Mouse (Mus musculus) forebrain, postnatal 0 days (tissue): ENCODE measurements around the gene Tor1a. TPM values are rescaled to one million over a fixed set of nuclear protein-coding genes. Genes with fewer than 3 reads are reported as not detected.

ENCODE experiments used
- ATAC-seq: fragments of 200-750 bp; cut with Nextera tagmentation; 2 replicates; pipeline ENCODE4 v1.8.0; 2017; ENCODE audit warnings: mild to moderate bottlenecking, moderate library complexity
- DNase-seq: peaks from one replicate; pipeline ENCODE4 v3.0.0-alpha.2; 2015
- H3K27ac ChIP-seq: fragments of 300-500 bp; sonication (generic); 2 replicates; pipeline ENCODE4 v1.5.1; 2014; ENCODE audit warnings: low read depth, mild to moderate bottlenecking, antibody characterized with exemption, low read length, moderate library complexity, mixed read lengths
- H3K27me3 ChIP-seq: fragments of 300-500 bp; sonication (generic); 2 replicates; pipeline ENCODE4 v1.6.1; 2014; ENCODE audit warnings: mild to moderate bottlenecking, low read length, mixed read lengths; ENCODE audit not compliant: insufficient read depth
- H3K36me3 ChIP-seq: fragments of 300-500 bp; sonication (generic); 2 replicates; pipeline ENCODE4 v1.6.1; 2014; ENCODE audit warnings: mild to moderate bottlenecking, moderate library complexity; ENCODE audit not compliant: insufficient read depth
- H3K4me1 ChIP-seq: fragments of 300-500 bp; sonication (generic); 2 replicates; pipeline ENCODE4 v1.6.1; 2014; ENCODE audit warnings: antibody characterized with exemption; ENCODE audit not compliant: insufficient read depth
- H3K4me2 ChIP-seq: fragments of 300-500 bp; sonication (generic); 2 replicates; pipeline ENCODE4 v1.6.1; 2014; ENCODE audit warnings: low read depth, mild to moderate bottlenecking, moderate library complexity
- H3K4me3 ChIP-seq: fragments of 300-500 bp; sonication (generic); 2 replicates; pipeline ENCODE4 v1.5.1; 2014; ENCODE audit warnings: low read depth, low read length, mixed read lengths
- H3K9ac ChIP-seq: fragments of 300-500 bp; sonication (generic); 2 replicates; pipeline ENCODE4 v1.6.1; 2014; ENCODE audit warnings: mild to moderate bottlenecking
- H3K9me3 ChIP-seq: fragments of 300-500 bp; sonication (generic); 2 replicates; pipeline ENCODE4 v1.6.1; 2016; ENCODE audit warnings: low read length
- CTCF ChIP-seq: sonication (generic); IDR thresholded peaks from 2 replicates; pipeline ENCODE4 v1.5.1; 2016; ENCODE audit warnings: antibody characterized with exemption, control low read depth, low read depth
- WGBS: fragments of 180-500 bp; shearing (Covaris S2); extraction: QIAGEN DNeasy Blood & Tissue Kit; methylation state at CpG from one replicate; pipeline ENCODE4 v1.1.7; 2014; 5-methylcytosine and 5-hydroxymethylcytosine counted together
- polyA plus RNA-seq: library from polyadenylated mRNA; unstranded; fragments of >200 nt; fragmentation: Nextera tagmentation; extraction: Ambion mirVana; gene quantifications from 2 replicates; pipeline ENCODE4 v1.2.1, GENCODE M21; 2015
- total RNA-seq: library from RNA; depleted of rRNA; stranded (reverse); fragments of >200 nt; gene quantifications from 2 replicates; pipeline ENCODE4 v1.2.3, GENCODE M21; 2014

The Tor1a gene
- total and polyA plus RNA-seq, 2 experiments from 2014 or later = 53.6 to 97.3 TPM

DNA sequence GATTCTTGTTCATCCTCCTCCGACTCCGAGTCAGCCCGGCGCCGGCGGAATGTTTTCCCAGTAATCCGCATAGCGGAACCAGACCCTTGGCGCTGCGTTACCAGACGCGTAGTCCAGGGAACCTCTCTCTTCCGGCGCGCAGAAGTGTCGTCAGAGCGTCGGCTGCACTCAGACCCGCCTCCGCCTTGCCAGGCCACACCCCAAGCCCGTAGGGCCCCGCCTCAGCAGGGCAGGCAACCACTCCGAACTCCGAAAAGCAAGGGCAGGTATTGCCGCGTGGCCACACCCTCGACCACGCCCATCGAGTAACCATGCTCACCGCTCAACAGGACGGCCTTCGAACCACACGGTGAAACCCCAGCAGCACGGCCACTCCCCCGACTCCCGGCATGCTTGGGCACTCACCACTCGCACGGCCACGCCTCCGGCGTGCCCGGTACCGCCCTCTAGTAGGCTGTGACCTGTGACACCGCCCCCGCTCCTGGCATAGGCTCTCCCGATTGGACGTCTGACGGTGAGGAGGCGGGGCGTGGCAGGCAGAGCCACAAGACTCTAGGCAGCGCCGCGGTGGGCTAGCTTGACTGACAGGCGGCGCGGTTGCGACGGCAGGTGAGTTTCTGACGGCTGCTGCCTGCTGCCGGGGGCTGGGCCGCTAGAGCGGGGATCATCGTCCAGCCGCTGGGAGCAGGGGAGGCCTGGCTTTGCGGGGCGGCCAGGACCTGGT, 14.2 kb upstream of the Tor1a start, which contains the start of the genes BC005624 and Usp20:
TSS of gene BC005624 (minus strand) at position 412 of the 724 bp plus-strand sequence.
TSS of gene Usp20 (plus strand) at position 490 of the 724 bp plus-strand sequence.
- H3K9ac ChIP-seq = peak within 1 kb of the TSS; percentile 58
- 3% methylated on average over 64 of the region's 66 CpGs for WGBS
- ATAC-seq = peak; percentile 97

DNA sequence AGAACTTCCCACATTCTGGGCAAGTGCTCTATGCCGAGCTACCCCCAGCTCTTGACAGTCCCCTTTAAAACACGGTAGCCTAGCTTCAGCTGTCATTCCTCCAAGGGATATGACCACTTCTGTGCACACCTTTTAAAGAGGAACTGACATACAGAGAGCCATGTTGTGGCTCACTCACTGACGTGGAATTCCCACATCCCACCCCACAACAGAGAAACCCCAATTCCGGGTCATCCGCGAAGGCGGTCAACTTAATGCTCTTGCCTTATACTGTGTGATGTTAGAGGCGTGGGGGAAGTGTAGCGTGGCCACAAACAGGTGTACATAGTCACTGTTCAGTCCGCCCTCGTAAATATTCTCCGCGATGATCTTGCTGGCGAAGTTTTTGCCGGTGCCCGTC, 907 bp downstream of the Tor1a start:
- H3K27ac ChIP-seq = no peak overlapping the region
- peak overlapping the region; percentile 96 for H3K4me3 ChIP-seq
- H3K27me3 ChIP-seq = no peaks in the 10 kb centered on the region
- DNase-seq (no peak), ATAC-seq (no peak; the same call in 1 of the 2 replicates)
- H3K4me1 ChIP-seq = peaks cover 15% of the 10 kb centered on the region; the same call in 1 of the 2 replicates
- peak overlapping the region; percentile 83 for H3K4me2 ChIP-seq
- H3K9ac ChIP-seq = peak overlapping the region; percentile 88
- 24% methylated on average over 16 of the region's 16 CpGs for WGBS
- TF ChIP-seq CTCF = no peak
- H3K9me3 ChIP-seq = no peaks in the 10 kb centered on the region
- H3K36me3 ChIP-seq = peaks cover 34% of the 10 kb centered on the region

More for the DNA sequence above, 14.2 kb upstream of the Tor1a start, which contains the start of the genes BC005624 and Usp20:
- peak within 1 kb of the TSS; percentile 80 for H3K4me3 ChIP-seq
- H3K4me1 ChIP-seq = peaks cover 7% of the 10 kb centered on the region; the same call in 1 of the 2 replicates
- peak within 1 kb of the TSS; percentile 24 for H3K27ac ChIP-seq
- peak; percentile 99 for DNase-seq
- peaks cover 22% of the 10 kb centered on the region for H3K36me3 ChIP-seq
- TF ChIP-seq CTCF = peak; percentile 44
- H3K27me3 ChIP-seq = no peaks in the 10 kb centered on the region
- no peaks in the 10 kb centered on the region for H3K9me3 ChIP-seq
- H3K4me2 ChIP-seq = peak within 1 kb of the TSS; percentile 72

DNA sequence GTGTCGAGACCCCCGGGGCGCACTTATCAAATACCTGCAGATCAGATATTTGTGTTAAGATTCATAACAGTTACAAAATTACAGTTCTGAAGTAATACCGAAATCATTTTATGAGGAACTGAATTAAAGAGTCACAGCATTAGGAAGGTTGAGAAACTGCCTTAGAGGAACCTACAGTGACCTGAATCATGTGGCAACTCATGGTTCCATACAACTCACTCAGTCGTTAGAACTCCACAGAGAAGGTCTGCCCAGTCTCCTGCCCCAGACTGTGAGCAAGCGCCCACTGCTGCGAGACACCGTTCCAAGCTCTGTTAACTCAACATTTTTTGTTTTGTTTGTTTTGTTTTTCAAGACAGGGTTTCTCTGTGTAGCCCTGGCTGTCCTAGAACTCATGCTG, 2.1 kb downstream of the Tor1a start:
- Histone ChIP-seq H3K27me3 (no peaks in the 10 kb centered on the region), H3K4me3 (no peak overlapping the region), H3K9ac (no peak overlapping the region), H3K4me2 (no peak overlapping the region), H3K9me3 (no peaks in the 10 kb centered on the region), H3K27ac (no peak overlapping the region), H3K36me3 (peaks cover 42% of the 10 kb centered on the region), H3K4me1 (peaks cover 15% of the 10 kb centered on the region; the same call in 1 of the 2 replicates)
- no peak for TF ChIP-seq CTCF
- ATAC-seq (no peak), DNase-seq (no peak)
- WGBS = 95% methylated on average over 8 of the region's 8 CpGs

DNA sequence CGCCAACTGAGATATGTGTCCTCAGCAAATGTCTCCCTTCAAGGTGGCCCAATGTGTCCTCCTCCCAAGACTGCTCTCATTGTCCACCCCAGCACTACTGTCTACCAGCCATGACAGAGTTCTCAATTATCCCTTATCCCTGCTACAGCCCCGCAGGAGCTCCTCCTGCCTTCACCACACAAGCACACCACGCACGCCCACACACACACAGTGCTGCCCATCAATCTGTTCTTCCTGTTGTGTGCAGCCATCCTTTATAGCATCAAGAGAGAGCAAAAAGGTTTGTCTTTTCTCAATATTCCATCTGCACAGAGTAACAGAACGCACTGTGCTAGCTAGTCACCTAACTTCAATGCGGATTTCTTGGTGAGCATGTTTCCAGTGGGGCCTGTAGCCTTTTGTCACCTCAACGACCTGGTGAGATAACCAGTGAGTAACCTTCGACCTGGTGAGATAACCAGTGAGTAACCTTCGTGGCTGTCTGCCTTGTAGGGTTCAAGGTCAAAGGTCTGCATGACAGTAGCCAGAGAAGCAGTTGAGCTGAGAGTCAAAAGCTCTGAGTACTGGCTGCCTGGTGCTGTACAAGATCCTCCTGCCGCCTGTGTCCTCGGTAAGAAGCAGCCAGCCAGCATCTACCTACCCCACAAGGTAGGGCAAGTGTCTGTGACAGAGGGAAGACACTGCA, 5.0 kb downstream of the Tor1a start:
- Histone ChIP-seq H3K27me3 (no peaks in the 10 kb centered on the region), H3K36me3 (peaks cover 70% of the 10 kb centered on the region), H3K4me3 (no peak overlapping the region), H3K4me2 (no peak overlapping the region), H3K9ac (no peak overlapping the region), H3K9me3 (no peaks in the 10 kb centered on the region), H3K27ac (no peak overlapping the region), H3K4me1 (peaks cover 15% of the 10 kb centered on the region; the same call in 1 of the 2 replicates)
- DNase-seq (no peak), ATAC-seq (no peak)
- TF ChIP-seq CTCF = no peak
- WGBS = 90% methylated on average over 11 of the region's 11 CpGs

DNA sequence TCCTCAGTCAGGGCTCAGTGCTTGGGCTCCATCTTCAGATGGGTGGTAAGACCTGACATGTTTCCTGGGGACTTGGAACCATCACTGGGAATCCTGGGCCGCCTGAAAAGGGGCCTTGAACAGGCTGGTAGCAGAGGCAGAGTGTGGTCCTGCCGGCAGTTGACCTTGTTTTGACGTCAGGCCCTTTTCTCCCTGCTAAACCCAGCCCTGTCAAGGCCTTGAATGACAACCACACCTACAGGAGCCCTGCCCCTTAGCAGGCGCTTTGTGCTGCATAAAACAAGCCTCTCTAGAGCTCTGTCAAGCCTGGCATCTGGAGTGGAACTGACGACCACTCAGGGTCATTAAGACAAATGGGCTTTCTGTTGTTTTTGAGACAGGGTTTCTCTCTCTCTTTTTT, 7.9 kb downstream of the Tor1a start:
- Histone ChIP-seq H3K4me2 (no peak overlapping the region), H3K4me1 (0 out of 2 replicates have a peak, but pooled peaks cover under 1% of the 10 kb centered on the region), H3K36me3 (peaks cover 94% of the 10 kb centered on the region), H3K27ac (no peak overlapping the region), H3K27me3 (no peaks in the 10 kb centered on the region), H3K4me3 (no peak overlapping the region), H3K9me3 (no peaks in the 10 kb centered on the region), H3K9ac (no peak overlapping the region)
- TF ChIP-seq CTCF = no peak
- DNase-seq (no peak), ATAC-seq (no peak)
- WGBS = 43% methylated on average over 5 of the region's 5 CpGs

DNA sequence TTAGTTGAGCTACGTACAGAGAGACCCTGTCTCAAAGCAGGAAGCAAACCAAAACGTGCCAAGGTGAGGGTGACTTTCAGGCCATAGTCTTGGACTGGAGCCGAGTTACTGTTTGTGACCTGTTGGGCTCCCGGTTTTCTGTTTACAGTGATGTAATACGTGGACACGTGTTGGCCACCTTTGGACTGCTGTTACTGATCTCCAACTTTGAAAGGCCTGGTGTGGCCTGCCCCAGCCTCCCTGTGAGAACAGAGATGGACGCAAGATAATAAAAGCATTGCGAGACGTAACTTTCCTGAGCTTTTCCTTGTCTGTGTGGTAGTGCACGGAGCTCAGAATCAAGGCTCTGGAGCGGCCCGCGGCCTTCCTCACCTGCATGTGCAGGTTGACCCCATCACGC, 9.0 kb downstream of the Tor1a start:
- Histone ChIP-seq H3K9ac (no peak overlapping the region), H3K4me1 (peaks cover 11% of the 10 kb centered on the region), H3K36me3 (peaks cover 83% of the 10 kb centered on the region), H3K9me3 (no peaks in the 10 kb centered on the region), H3K4me3 (no peak overlapping the region), H3K27ac (no peak overlapping the region), H3K4me2 (no peak overlapping the region), H3K27me3 (no peaks in the 10 kb centered on the region)
- no peak for TF ChIP-seq CTCF
- ATAC-seq (no peak), DNase-seq (no peak)
- 90% methylated on average over 14 of the region's 14 CpGs for WGBS

DNA sequence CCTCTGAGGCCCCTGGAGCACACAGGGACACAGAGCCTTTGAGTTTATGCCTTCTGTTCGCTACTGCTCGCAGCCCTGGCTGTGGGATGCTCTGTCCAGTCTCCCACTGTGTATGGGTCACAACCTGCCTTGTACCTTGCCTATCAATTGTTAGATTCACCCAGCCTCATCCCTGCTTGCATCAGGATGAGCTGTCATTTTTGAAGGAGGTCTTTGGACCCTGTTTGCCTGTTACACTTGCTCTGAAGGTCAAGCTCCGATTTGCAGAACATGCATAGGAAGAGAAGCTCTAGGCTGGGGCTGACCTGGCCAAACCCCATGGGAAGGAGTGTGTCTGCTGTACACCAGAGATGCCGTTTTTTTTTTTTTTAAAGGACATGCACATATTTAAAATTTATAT, 10.2 kb downstream of the Tor1a start:
- no peak for TF ChIP-seq CTCF
- no peak overlapping the region for H3K9ac ChIP-seq
- peaks cover 14% of the 10 kb centered on the region for H3K4me1 ChIP-seq
- H3K9me3 ChIP-seq = no peaks in the 10 kb centered on the region
- DNase-seq (no peak), ATAC-seq (no peak)
- H3K4me3 ChIP-seq = no peak overlapping the region
- 97% methylated on average over 4 of the region's 4 CpGs for WGBS
- H3K4me2 ChIP-seq = no peak overlapping the region
- no peak overlapping the region for H3K27ac ChIP-seq
- no peaks in the 10 kb centered on the region for H3K27me3 ChIP-seq
- peaks cover 70% of the 10 kb centered on the region for H3K36me3 ChIP-seq
